Mouse (Mus musculus) cerebral cortex, adult 2 months (tissue): ENCODE results near the gene Dnmbp.

Experiments used
- WGBS: fragments of 180-500 bp; shearing (Covaris S2); methylation state at CpG from one replicate; pipeline ENCODE4 v1.1.7; 2018; 5-methylcytosine and 5-hydroxymethylcytosine counted together

Gene Dnmbp

DNA sequence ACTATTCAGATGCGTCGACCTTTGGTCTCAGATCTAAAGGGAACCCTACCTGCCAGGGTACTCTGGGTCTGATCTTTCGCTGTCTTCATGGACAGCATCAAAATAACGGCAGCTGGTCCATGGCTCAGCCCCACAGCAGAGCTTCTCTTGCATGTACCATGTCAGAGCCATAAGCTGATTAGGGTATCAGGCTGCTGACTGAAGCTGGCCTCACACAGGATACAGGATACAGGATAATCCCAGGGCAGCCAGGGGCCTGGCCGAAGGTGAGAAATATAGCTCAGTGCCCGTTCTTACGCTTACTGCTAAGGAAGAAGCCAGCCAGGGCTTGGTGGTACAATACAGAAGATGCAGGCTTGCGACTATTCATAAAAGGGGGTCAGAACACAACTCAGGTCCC, 4.6 kb upstream of the Dnmbp start:
- WGBS = 94% methylated on average over 8 of the region's 8 CpGs

GRCm38 (mm10) chr19:43943076-43943475, 3.1 kb upstream of the Dnmbp start:
- 85% methylated on average over 16 of the region's 16 CpGs for WGBS

DNA sequence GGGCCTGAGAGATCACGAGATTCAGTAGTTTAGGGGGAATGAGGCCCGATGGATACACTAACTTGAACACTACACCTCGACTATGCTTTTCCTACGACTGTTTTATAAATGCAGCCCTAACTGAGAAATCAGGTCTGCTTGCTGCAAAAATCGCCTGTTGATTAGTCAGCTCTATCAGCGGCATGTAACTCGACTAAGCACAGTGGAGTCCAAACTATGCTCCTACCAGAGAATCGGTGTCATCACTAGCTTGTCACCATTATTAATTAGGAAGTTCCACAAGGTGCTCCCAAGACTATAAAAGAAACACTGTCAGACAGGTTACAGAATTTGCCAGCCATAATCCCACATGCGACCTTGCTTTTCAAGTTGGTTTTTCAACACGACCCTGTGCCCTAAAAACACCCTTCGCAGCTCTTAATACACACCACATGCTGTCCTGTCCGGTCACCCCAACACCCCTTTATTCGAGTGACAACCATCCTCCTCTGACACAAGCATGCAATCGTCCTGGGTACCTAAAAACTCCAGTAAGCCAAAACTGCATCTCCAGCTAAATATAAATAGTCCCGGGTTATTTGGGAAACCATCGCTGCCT, 721 bp downstream of the Dnmbp start:
- WGBS = 11% methylated on average over 16 of the region's 16 CpGs

GRCm38 (mm10) chr19:43938355-43938754, 1.6 kb downstream of the Dnmbp start:
- WGBS = 53% methylated on average over 11 of the region's 11 CpGs

GRCm38 (mm10) chr19:43930926-43931325, 9.1 kb downstream of the Dnmbp start:
- WGBS = 93% methylated on average over 6 of the region's 6 CpGs

DNA sequence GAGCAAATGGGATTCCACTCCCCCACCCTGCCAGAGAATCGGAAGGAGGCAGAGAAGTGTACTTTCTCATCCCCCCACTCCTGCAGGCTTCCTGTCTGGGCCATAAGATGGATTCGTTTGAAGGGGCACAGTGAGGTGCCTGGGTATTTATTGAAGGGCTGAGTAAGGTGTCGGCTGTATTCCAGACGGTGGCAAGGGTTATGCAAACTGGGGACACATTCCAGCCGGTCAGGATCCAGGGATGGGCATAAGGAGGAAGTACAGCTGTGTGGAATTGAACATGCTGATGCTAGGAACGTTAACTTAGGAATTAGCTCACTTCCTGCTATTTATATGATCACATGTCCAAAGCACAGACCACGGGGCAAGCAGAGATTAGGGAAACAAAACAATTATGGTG, 9.6 kb downstream of the Dnmbp start:
- WGBS = 61% methylated on average over 7 of the region's 7 CpGs

DNA sequence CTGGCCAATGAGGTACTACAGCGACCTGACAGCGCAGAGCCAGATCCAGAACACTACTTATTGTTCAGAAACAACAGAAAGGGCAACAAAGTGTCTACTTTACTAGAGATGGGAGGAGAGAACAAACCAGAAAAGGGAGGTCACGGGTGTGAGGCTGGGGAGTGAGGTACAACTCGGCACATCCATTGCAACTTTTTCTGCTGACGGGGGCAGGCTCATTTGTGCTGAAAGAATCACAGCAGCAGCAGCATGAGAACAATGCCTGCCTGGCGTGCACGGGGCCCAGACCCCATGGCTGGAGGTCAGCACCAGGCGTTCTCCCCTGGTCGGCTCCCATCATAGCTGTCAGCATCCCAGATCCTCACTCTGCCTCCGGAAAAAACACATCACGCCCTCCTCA, 10.1 kb downstream of the Dnmbp start:
- 71% methylated on average over 11 of the region's 11 CpGs for WGBS

DNA sequence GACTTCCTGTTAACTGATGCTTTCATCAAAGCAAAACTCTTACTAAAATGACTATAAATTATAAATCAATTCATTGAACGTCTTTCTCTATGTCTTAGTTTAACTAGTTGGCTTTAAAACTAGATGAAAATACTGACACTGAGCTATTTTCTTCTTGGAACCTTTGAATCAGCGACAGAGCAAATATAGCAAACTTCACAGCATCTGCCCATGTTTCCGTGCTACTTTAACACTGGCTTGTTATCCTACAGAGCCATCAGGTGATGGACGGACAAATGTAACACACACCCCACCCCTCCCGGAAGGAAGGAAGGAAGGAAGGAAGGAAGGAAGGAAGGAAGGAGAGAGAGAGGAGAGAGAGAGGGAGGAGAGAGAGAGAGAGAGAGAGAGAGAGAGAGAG, 12.0 kb downstream of the Dnmbp start:
- WGBS = 52% methylated on average over 5 of the region's 5 CpGs

- WGBS = 25% methylated on average over 10 of the region's 10 CpGs
Observed at GRCm38 (mm10) chr19:43927057-43927456, 12.9 kb downstream of the Dnmbp start.

GRCm38 (mm10) chr19:43926141-43926987, 13.6 kb downstream of the Dnmbp start:
- 56% methylated on average over 10 of the region's 10 CpGs for WGBS

DNA sequence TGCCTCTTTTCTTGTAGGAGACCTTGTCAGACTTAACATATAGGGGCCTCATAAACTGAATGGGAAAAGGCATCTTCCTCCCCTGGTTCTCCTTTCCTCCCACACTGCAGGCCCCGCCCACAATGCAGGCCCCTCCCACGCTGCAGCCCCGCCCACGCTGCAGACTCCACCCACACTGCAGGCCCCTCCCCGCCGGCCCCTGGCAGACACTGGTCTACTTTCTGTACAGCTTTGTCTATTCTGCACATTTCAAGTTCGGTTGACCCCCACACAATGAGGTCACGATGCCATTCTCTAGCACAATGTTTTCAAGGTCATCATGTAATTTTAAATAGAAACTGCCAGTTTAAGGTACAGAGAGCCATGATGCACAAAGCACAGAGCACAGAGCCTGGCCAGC, 15.6 kb downstream of the Dnmbp start:
- WGBS = 74% methylated on average over 8 of the region's 8 CpGs

DNA sequence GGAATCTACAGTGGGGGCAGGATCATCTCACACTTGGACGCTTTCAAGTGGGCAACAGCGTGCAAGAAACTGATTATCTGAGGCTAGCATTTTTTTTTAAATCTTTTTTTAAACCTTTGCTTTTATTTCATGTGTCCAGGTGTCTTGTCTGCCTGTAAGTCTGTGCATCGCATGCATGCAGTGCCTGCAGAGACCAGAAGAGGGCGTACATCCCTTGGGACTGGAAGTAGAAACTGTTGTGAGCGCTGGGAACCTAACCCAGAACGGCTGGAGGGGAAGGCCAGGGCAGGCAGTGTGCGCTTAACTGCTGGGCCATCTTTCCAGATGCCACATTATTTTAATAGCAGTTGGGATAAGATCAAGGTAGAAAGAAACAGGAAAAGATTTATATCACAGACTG, 17.0 kb downstream of the Dnmbp start:
- 96% methylated on average over 7 of the region's 7 CpGs for WGBS

DNA sequence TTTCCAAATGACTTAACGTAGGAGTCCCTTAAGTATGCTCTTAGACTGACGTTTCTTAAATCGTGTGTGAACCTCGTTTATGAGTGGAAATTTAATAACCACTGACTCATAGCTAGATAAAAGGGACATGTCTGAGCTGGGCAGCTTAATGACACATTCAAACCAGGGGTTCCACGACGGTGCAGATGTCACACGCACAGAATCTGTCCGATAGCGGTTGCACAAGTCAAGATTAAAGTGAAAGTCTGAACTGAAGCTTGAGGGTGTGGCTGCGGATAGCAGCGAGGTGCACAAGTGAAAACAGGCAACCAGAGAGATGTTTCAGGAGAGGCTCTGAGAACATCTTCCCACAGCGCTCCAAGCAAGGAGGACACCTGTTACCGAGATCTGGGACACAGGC, 18.6 kb downstream of the Dnmbp start:
- WGBS = 75% methylated on average over 13 of the region's 13 CpGs

DNA sequence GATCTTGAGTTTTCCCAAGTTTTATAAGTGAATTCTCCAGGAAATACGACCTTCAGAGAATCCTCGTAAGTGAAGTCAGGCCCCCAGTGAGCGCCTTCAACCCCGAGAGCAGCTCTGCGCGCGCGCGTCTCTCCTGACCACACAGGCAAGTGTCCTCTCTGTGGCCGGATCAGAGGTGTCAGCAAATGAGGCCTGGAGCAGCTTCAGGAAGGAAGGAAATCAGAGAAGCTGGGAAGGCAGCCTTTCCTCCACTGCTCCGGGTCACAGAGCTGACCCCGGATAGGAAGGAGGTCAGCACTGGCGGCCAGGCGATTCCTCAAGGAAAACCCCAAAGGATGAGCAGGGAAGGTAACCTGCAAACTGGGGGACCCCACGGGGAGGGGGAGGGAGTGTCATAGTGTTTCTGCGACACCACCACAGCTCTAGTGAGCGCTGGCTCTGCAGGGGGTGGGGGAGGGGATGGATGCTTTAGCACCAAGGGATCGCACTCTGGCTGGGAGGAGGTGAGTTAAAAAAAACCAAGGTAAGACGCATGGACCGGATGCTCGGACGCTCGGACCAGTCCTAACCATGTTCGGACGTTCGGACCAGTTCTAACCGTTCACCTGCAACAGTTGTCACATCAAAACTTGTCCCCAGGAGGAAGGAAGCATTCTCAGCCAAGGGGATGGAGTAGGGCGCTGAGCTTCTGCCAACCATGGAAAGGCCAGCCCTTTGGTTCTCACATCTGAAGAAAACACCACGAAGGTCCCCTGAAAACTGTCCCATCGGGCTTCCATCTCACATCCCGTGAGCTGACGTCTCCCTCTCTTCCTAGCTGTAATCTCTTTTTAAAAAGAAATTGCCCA, 19.3 kb downstream of the Dnmbp start:
- 56% methylated on average over 32 of the region's 32 CpGs for WGBS

- 92% methylated on average over 4 of the region's 4 CpGs for WGBS
Observed at GRCm38 (mm10) chr19:43919841-43920240, 20.1 kb downstream of the Dnmbp start.

GRCm38 (mm10) chr19:43918834-43919233, 21.2 kb downstream of the Dnmbp start:
- 95% methylated on average over 3 of the region's 3 CpGs for WGBS

- WGBS = 89% methylated on average over 6 of the region's 6 CpGs
Observed at GRCm38 (mm10) chr19:43917763-43918162, 22.2 kb downstream of the Dnmbp start.

DNA sequence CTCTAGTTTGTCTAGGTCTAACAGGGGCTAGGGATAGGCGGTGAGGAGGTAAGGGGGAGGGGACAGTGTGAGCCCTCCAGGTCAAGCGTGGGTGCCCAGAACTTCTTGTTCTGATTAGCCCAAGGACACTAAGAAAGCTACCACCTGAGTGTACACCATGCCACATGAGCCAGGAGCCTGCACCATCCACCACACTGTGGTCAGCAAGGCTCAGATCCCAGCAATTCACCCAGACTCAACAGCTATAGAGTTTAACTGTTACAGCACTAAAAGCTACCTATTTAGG, 22.6 kb downstream of the Dnmbp start:
- 81% methylated on average over 2 of the region's 2 CpGs for WGBS

DNA sequence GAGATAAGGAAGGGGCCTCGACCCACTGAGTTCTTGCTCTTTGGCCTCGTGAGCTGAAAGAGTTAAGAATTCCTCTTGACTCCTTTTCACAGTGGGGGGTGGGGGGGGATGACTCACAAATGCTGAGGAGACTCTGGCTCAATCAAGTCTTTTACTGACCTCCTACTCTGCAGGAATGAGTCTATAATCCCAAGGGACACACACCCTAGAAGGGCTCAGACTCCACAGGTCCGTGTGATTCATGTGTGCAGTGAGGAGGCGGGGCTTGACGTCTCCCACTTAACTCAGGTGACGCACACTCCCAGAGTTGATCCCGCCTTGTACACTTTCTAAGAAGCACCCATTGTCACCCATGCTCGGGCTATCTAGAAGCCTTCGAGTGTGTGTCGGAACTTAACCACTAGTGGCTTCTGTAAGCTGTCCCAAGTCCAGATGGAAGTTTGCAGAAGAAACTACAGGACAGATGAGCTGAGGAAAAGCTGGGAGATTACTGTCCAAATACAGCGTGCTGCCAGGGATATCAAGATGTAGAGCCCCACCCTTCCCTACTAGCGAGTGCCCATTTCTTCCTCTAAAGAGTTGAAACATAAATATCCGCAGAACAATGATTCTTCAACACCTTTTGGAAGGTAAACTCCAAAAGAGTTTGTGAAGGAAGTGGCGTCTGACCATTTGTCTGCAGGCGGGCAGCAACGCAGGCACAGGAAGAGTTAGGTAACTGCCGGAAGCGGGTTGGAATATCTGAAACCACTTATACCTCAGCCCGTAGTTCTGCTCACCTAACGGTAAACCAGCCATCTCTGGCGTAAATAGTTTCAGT, 23.2 kb downstream of the Dnmbp start:
- WGBS = 71% methylated on average over 21 of the region's 21 CpGs

GRCm38 (mm10) chr19:43915431-43915830, 24.6 kb downstream of the Dnmbp start:
- WGBS = 90% methylated on average over 9 of the region's 9 CpGs

DNA sequence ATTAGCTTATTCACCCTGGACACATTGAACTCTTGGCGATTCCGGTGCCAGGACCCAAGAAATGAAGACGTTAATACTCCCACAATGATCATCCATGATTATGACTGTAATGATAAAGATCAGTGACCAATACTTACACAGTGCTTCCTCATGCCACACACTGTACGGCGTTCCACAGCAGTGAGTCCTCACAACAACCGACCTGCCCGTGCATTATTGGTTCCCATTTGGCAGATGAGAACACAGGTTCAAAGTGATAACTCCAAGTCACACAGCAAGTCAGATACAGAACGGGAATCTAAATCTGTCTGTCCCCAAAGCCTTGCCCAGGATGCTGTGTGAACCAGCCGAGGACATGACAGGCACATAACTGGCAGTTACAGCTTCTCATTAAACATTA, 25.0 kb downstream of the Dnmbp start:
- WGBS = 94% methylated on average over 9 of the region's 9 CpGs
